Mouse (Mus musculus) liver, embryonic 14.5 days (tissue): Measurements from ENCODE around the gene Ptar1.

Experiments used
- CTCF ChIP-seq: IDR thresholded peaks from 2 replicates; pipeline ENCODE4 v1.5.1; 2016; ENCODE audit warnings: antibody characterized with exemption, low read depth, control low read depth
- EP300 ChIP-seq: IDR thresholded peaks from 2 replicates; pipeline ENCODE4 v1.6.1; 2016; ENCODE audit warnings: antibody characterized with exemption, low read depth

GRCm38 (mm10) chr19:23657261-23657932, 29.8 kb upstream of the Ptar1 start:
- no peak for TF ChIP-seq CTCF
- no peak for TF ChIP-seq EP300
